Mouse (Mus musculus) kidney, adult 2 months (tissue): ENCODE data around the gene Unc45a.

Source experiments
- CTCF ChIP-seq: fragments of 200-500 bp; conservative IDR thresholded peaks from 2 replicates; pipeline ENCODE4 v1.5.1; 2011; ENCODE audit warnings: low read depth, mild to moderate bottlenecking, control low read depth, low read length, moderate library complexity, mixed read lengths; ENCODE audit not compliant: insufficient read depth, insufficient read length
- POLR2A ChIP-seq: fragments of 200-500 bp; IDR thresholded peaks from one replicate; pipeline ENCODE4 v1.6.1; 2011; ENCODE audit warnings: low read depth, low read length, control low read depth

- TF ChIP-seq POLR2A (no peak), CTCF (no peak)
Observed at GRCm38 (mm10) chr7:80276374-80276773, 64.4 kb downstream of the Unc45a start.
